Mouse (Mus musculus): Measurements from ENCODE around the gene Grin2b. TPM values are rescaled to one million over a fixed set of nuclear protein-coding genes. Genes with fewer than 3 reads are reported as not detected.

The Grin2b gene
- total and polyA plus RNA-seq, 3 experiments = not detected

DNA sequence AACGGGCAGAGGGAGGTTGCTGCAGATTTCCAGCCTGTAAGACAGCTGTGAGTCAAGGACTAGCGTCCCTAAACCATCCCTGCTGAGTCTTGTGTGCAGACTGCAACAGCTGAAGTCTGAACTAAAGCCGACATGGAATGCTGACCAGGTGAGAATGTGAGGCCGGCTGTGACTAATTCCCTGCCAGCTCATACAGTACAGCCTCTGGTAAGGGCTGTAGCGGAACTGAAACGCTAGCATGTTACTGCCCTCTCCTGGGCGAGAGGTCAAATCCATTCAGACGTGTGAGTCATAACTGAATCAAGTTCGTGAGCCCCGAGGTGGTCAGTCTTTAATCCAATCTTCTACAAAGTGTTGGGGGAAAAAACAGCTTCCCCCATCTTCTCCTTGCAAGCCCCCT is 42.9 kb downstream of the Grin2b start:
- in situ Hi-C loops (cut with MboI; ENCODE audit: low pct_ligation_motif_present, low pct_unique_long_range_greater_than_20kb, low sequenced_read_pairs) = no loop called here

DNA sequence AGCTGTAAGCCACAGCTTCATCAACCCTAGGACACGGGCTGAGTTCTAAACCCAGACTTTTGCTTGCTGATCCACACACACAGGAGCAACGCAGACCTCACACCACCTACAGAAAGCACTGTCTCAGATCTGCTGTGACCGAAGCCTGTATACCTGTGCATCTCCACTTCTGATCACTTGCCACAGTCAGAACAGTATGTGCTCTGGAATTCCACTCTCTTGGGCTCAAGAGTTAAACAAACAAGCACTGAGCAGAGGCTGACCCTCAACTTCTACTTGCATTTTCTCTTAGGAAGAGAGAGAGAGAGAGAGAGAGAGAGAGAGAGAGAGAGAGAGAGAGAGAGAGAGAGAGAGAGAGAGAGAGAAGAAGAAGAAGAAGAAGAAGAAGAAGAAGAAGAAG is 50.7 kb downstream of the Grin2b start:
- dilution Hi-C loops (cut with MboI; ENCODE audit: extremely low pct_ligation_motif_present, extremely low pct_unique_long_range_greater_than_20kb, low sequenced_read_pairs) = no loop called here
- Histone ChIP-seq H3K4me2 (ENCODE audit: insufficient read depth, low read depth, poor library complexity, severe bottlenecking) (no peak overlapping the region), H3K79me2 (replicated peaks; ENCODE audit: control insufficient read depth, extremely low read depth, insufficient read depth, poor library complexity, severe bottlenecking) (no peaks in the 10 kb centered on the region), H3K36me3 (replicated peaks in 1 of 2; ENCODE audit: control insufficient read depth in 1 of 2, insufficient read depth in 1 of 2, low read length in 1 of 2) (no peaks in the 10 kb centered on the region), H3K27ac (ENCODE audit: insufficient read depth, low read depth) (no peak overlapping the region), H3K4me3 (replicated peaks in 1 of 3; ENCODE audit: low read depth in 2 of 3, low read length in 2 of 3, poor library complexity in 1 of 3) (no peak overlapping the region), H3K4me1 (ENCODE audit: control insufficient read depth in 1 of 2, insufficient read depth in 2 of 2) (no peaks in the 10 kb centered on the region), H3K9ac (ENCODE audit: insufficient read depth, low read depth) (no peak overlapping the region), H3K9me3 (replicated peaks; ENCODE audit: low read length) (peaks cover 71% of the 10 kb centered on the region), H3K27me3 (replicated peaks) (no peaks in the 10 kb centered on the region)
- in situ Hi-C loops (cut with MboI; ENCODE audit: low pct_ligation_motif_present, low pct_unique_long_range_greater_than_20kb, low sequenced_read_pairs) = no loop called here
- TF ChIP-seq MAZ (IDR thresholded peaks at IDR 0.05; ENCODE audit: low read depth, low read length) = no peak
- no peak for TF ChIP-seq POLR2AphosphoS2 (IDR thresholded peaks at IDR 0.05; ENCODE audit: low read depth, low read length)
- no peak for TF ChIP-seq ZKSCAN1 (IDR thresholded peaks at IDR 0.05; ENCODE audit: borderline replicate concordance, low read depth, low read length)
- no peak for TF ChIP-seq JUND (conservative IDR thresholded peaks at IDR 0.05; ENCODE audit: low read depth, low read length)
- no peak for TF ChIP-seq TCF12 (IDR thresholded peaks at IDR 0.05; ENCODE audit: low read depth, low read length)
- no peak for TF ChIP-seq RAD21 (IDR thresholded peaks at IDR 0.05; ENCODE audit: low read depth, low read length)
- no peak for TF ChIP-seq ZC3H11A (IDR thresholded peaks at IDR 0.05; ENCODE audit: low read depth, low read length)
- TF ChIP-seq TBP (conservative IDR thresholded peaks at IDR 0.05; ENCODE audit: low read depth, low read length) = no peak
- no peak for TF ChIP-seq CTCF (conservative IDR thresholded peaks at IDR 0.05 in 1 of 2, IDR thresholded peaks at IDR 0.05 in 1 of 2; ENCODE audit: low read depth in 2 of 2, low read length in 2 of 2)
- TF ChIP-seq BHLHE40 (IDR thresholded peaks at IDR 0.05; ENCODE audit: low read depth, low read length) = no peak
- TF ChIP-seq PAX5 (IDR thresholded peaks at IDR 0.05; ENCODE audit: low read length) = no peak
- no peak for TF ChIP-seq USF1 (IDR thresholded peaks at IDR 0.05; ENCODE audit: low read depth, low read length)
- no peak for TF ChIP-seq GABPA (IDR thresholded peaks at IDR 0.05; ENCODE audit: insufficient replicate concordance, low read depth, low read length)
- TF ChIP-seq RCOR1 (conservative IDR thresholded peaks at IDR 0.05; ENCODE audit: low read depth, low read length) = no peak
- no peak for TF ChIP-seq ZMIZ1 (IDR thresholded peaks at IDR 0.05; ENCODE audit: low read depth, low read length)
- no peak for TF ChIP-seq NRF1 (IDR thresholded peaks at IDR 0.05; ENCODE audit: low read depth, low read length)
- no peak for TF ChIP-seq SMC3 (IDR thresholded peaks at IDR 0.05; ENCODE audit: low read depth, low read length)
- no peak for TF ChIP-seq NELFE (IDR thresholded peaks at IDR 0.05; ENCODE audit: low read depth, low read length)
- no peak for TF ChIP-seq MYC (IDR thresholded peaks at IDR 0.05; ENCODE audit: low read depth, low read length)
- DNase-seq (ENCODE audit: extremely low read depth) = no peak

More for the DNA sequence above, 42.9 kb downstream of the Grin2b start:
- Histone ChIP-seq H3K4me3 (replicated peaks in 1 of 3; ENCODE audit: low read depth in 2 of 3, low read length in 2 of 3, poor library complexity in 1 of 3) (no peak overlapping the region), H3K79me2 (replicated peaks; ENCODE audit: control insufficient read depth, extremely low read depth, insufficient read depth, poor library complexity, severe bottlenecking) (no peaks in the 10 kb centered on the region), H3K27me3 (replicated peaks) (no peaks in the 10 kb centered on the region), H3K4me1 (ENCODE audit: control insufficient read depth in 1 of 2, insufficient read depth in 2 of 2) (no peaks in the 10 kb centered on the region), H3K9ac (ENCODE audit: insufficient read depth, low read depth) (no peak overlapping the region), H3K27ac (ENCODE audit: insufficient read depth, low read depth) (no peak overlapping the region), H3K9me3 (replicated peaks; ENCODE audit: low read length) (peaks cover 66% of the 10 kb centered on the region), H3K4me2 (ENCODE audit: insufficient read depth, low read depth, poor library complexity, severe bottlenecking) (no peak overlapping the region), H3K36me3 (replicated peaks in 1 of 2; ENCODE audit: control insufficient read depth in 1 of 2, insufficient read depth in 1 of 2, low read length in 1 of 2) (no peaks in the 10 kb centered on the region)
- TF ChIP-seq RCOR1 (conservative IDR thresholded peaks at IDR 0.05; ENCODE audit: low read depth, low read length) (no peak), MYC (IDR thresholded peaks at IDR 0.05; ENCODE audit: low read depth, low read length) (no peak), E2F4 (IDR thresholded peaks at IDR 0.05; ENCODE audit: insufficient replicate concordance, low read depth, low read length) (no peak), KAT2A (IDR thresholded peaks at IDR 0.05; ENCODE audit: insufficient replicate concordance, low read length) (no peak), CTCF (conservative IDR thresholded peaks at IDR 0.05 in 1 of 2, IDR thresholded peaks at IDR 0.05 in 1 of 2; ENCODE audit: low read depth in 2 of 2, low read length in 2 of 2) (no peak), ZNF384 (IDR thresholded peaks at IDR 0.05; ENCODE audit: low read depth, low read length) (no peak), PAX5 (IDR thresholded peaks at IDR 0.05; ENCODE audit: low read length) (no peak), CHD1 (IDR thresholded peaks at IDR 0.05; ENCODE audit: low read depth, low read length) (no peak), MAFK (IDR thresholded peaks at IDR 0.05; ENCODE audit: insufficient replicate concordance, low read length) (no peak), HCFC1 (IDR thresholded peaks at IDR 0.05; ENCODE audit: low read depth, low read length) (no peak), NELFE (IDR thresholded peaks at IDR 0.05; ENCODE audit: low read depth, low read length) (no peak), ELF1 (IDR thresholded peaks at IDR 0.05; ENCODE audit: low read depth, low read length) (no peak)
- no peak for DNase-seq (ENCODE audit: extremely low read depth)
- dilution Hi-C loops (cut with MboI; ENCODE audit: extremely low pct_ligation_motif_present, extremely low pct_unique_long_range_greater_than_20kb, low sequenced_read_pairs) = no loop called here
